Comparison of ENCODE assay signal across 23 mouse cellular contexts in the genomic region with DNA sequence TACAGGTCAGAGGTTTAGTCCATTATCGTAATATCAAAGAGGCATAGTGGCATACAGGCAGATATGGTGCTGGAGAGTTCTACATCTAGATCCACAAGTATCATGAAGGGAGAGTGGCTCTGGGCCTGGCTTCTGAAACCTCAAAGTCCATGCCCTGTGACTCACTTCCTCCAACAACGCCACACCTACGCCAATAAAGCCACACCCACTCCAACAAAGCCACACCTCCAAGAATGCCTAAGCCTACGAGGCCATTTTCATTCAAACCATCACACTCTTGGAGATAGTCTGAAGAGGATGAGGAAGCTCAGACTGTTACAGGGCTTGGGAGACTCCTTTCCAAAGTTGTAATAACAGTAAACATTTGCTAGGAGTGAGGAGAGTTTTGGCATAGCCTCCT.
DNase-seq lines count a peak whose midpoint lies in the region; ATAC-seq and TF ChIP-seq lines count a peak whose summit lies in the region.
"Had no signal": no experiment of that assay in that cellular context is flagged by ENCODE, and none has a peak within 500 bp of the region (broad histone marks: within the 10 kb centered on the region; RNA-seq: fewer than 3 reads in every experiment).

No protein-coding gene starts in this region.

- no peak overlapping the region for H3K27ac ChIP-seq in midbrain, embryonic 11.5 days (ENCODE audit: low read depth, low read length)
- H3K27ac ChIP-seq in midbrain, embryonic 15.5 days: no peak overlapping the region
- no peak overlapping the region for H3K27ac ChIP-seq in MEL (ENCODE audit: control insufficient read depth, low read depth, low read length)
- no peak overlapping the region for H3K27ac ChIP-seq in forebrain, embryonic 14.5 days (ENCODE audit: low read depth, low read length)
- H3K27ac ChIP-seq: embryonic facial prominence, embryonic 13.5 days; forebrain, embryonic 13.5 days; heart, embryonic 15.5 days; hindbrain, embryonic 13.5 days; hindbrain, postnatal 0 days; intestine, embryonic 15.5 days had no signal

- TF ChIP-seq EP300 in MEL (IDR thresholded peaks at IDR 0.05; ENCODE audit: low read depth in 1 of 2, low read length in 2 of 2): no peak

- peak; percentile 49 for DNase-seq in midbrain, embryonic 11.5 days (ENCODE audit: low spot score, missing footprints)
- DNase-seq in MEL (ENCODE audit: low read depth, low spot score) (peak; percentile 28), liver (no peak)
- DNase-seq in forebrain, embryonic 14.5 days (ENCODE audit: low spot score): no peak
- no peak for DNase-seq in embryo, embryonic 11 days
- DNase-seq: adrenal gland, postnatal 14 days; cerebellum, adult 11-12 months; cerebellum, adult 9-10 months; cerebellum, postnatal 25 days; gastrocnemius, postnatal 36 days; heart, adult 18-20 months; heart, postnatal 14 days had no signal

- H3K4me2 ChIP-seq in midbrain, embryonic 11.5 days: no peak overlapping the region
- no peak overlapping the region for H3K4me2 ChIP-seq in midbrain, embryonic 15.5 days
- H3K4me2 ChIP-seq in forebrain, embryonic 14.5 days (ENCODE audit: low read length): no peak overlapping the region
- H3K4me2 ChIP-seq: embryonic facial prominence, embryonic 13.5 days; forebrain, embryonic 13.5 days; heart, embryonic 11.5 days; heart, embryonic 15.5 days; hindbrain, embryonic 13.5 days; intestine, embryonic 15.5 days had no signal

- no peak for TF ChIP-seq POLR2A in MEL (IDR thresholded peaks at IDR 0.05; ENCODE audit: control insufficient read depth in 1 of 2, insufficient read depth in 1 of 2, low read depth in 1 of 2, low read length in 2 of 2, poor library complexity in 1 of 2)

- WGBS in midbrain, embryonic 11.5 days: 90% methylated on average over 4 of the region's 4 CpGs
- WGBS in midbrain, embryonic 15.5 days: 89% methylated on average over 4 of the region's 4 CpGs
- WGBS in forebrain, embryonic 14.5 days: 85% methylated on average over 4 of the region's 4 CpGs

- no peak for ATAC-seq in midbrain, embryonic 11.5 days (ENCODE audit: low FRiP score)
- no peak for ATAC-seq in midbrain, embryonic 15.5 days (replicated peaks)
- ATAC-seq in megakaryocyte, adult 5-6 weeks (ENCODE audit: poor library complexity, severe bottlenecking): peak; percentile 45
- ATAC-seq in forebrain, embryonic 14.5 days: no peak
- ATAC-seq: activated CD4-positive, CD25-positive, alpha-beta regulatory T cell, adult 4 months; CD4-positive, CD25-positive, alpha-beta regulatory T cell, adult 4 months; forebrain, embryonic 13.5 days; hindbrain, postnatal 0 days; intestine, embryonic 15.5 days had no signal

- H3K27me3 ChIP-seq in midbrain, embryonic 11.5 days (ENCODE audit: control insufficient read depth, insufficient read depth, low read length): no peaks in the 10 kb centered on the region
- no peaks in the 10 kb centered on the region for H3K27me3 ChIP-seq in midbrain, embryonic 15.5 days (replicated peaks)
- H3K27me3 ChIP-seq in MEL (ENCODE audit: control insufficient read depth in 1 of 2, insufficient read depth in 2 of 2, low read length in 2 of 2): no peaks in the 10 kb centered on the region
- no peaks in the 10 kb centered on the region for H3K27me3 ChIP-seq in forebrain, embryonic 14.5 days (replicated peaks; ENCODE audit: control insufficient read depth, insufficient read depth, low read length)
- H3K27me3 ChIP-seq: embryonic facial prominence, embryonic 13.5 days; forebrain, embryonic 13.5 days; heart, embryonic 15.5 days; hindbrain, embryonic 13.5 days; intestine, embryonic 15.5 days had no signal

- no peak for TF ChIP-seq RAD21 in MEL (IDR thresholded peaks at IDR 0.05; ENCODE audit: low read depth, low read length)

- no peak overlapping the region for H3K4me3 ChIP-seq in midbrain, embryonic 11.5 days (ENCODE audit: low read depth, low read length)
- H3K4me3 ChIP-seq in midbrain, embryonic 15.5 days: no peak overlapping the region
- H3K4me3 ChIP-seq in MEL (ENCODE audit: control insufficient read depth in 1 of 2, insufficient read depth in 1 of 2, low read depth in 2 of 2, low read length in 2 of 2): no peak overlapping the region
- H3K4me3 ChIP-seq in forebrain, embryonic 14.5 days (ENCODE audit: low read depth, low read length): no peak overlapping the region
- H3K4me3 ChIP-seq: embryonic facial prominence, embryonic 13.5 days; forebrain, embryonic 13.5 days; heart, embryonic 15.5 days; hindbrain, embryonic 13.5 days; intestine, embryonic 15.5 days had no signal

- no peak for TF ChIP-seq CTCF in MEL (IDR thresholded peaks at IDR 0.05 in 2 of 3, conservative IDR thresholded peaks at IDR 0.05 in 1 of 3; ENCODE audit: control insufficient read depth in 1 of 3, insufficient read depth in 1 of 3, low read depth in 2 of 3, low read length in 3 of 3, poor library complexity in 1 of 3, severe bottlenecking in 1 of 3)

- no peaks in the 10 kb centered on the region for H3K4me1 ChIP-seq in midbrain, embryonic 11.5 days (ENCODE audit: control insufficient read depth, insufficient read depth, low read length)
- no peaks in the 10 kb centered on the region for H3K4me1 ChIP-seq in midbrain, embryonic 15.5 days
- H3K4me1 ChIP-seq in MEL (ENCODE audit: control insufficient read depth in 1 of 2, insufficient read depth in 2 of 2, low read length in 2 of 2): peaks cover 0 to 7% of the 10 kb centered on the region in 2 experiments; a peak in 1 of 4 replicates
- H3K4me1 ChIP-seq in forebrain, embryonic 14.5 days (ENCODE audit: control insufficient read depth, insufficient read depth, low read length): no peaks in the 10 kb centered on the region
- H3K4me1 ChIP-seq: forebrain, embryonic 13.5 days; hindbrain, embryonic 13.5 days; intestine, embryonic 15.5 days had no signal

- H3K9me3 ChIP-seq in midbrain, embryonic 11.5 days (ENCODE audit: control insufficient read depth, low read length): no peaks in the 10 kb centered on the region
- H3K9me3 ChIP-seq in midbrain, embryonic 15.5 days: no peaks in the 10 kb centered on the region
- no peaks in the 10 kb centered on the region for H3K9me3 ChIP-seq in MEL (replicated peaks; ENCODE audit: insufficient read depth, low read length)
- no peaks in the 10 kb centered on the region for H3K9me3 ChIP-seq in forebrain, embryonic 14.5 days (replicated peaks; ENCODE audit: control insufficient read depth, low read length)
- H3K9me3 ChIP-seq: embryonic facial prominence, embryonic 13.5 days; forebrain, embryonic 13.5 days; heart, embryonic 15.5 days; intestine, embryonic 15.5 days had no signal

- H3K79me2 ChIP-seq in MEL (ENCODE audit: control insufficient read depth, insufficient read depth, low read length, poor library complexity): no peaks in the 10 kb centered on the region

- H3K36me3 ChIP-seq in midbrain, embryonic 11.5 days (ENCODE audit: control insufficient read depth, insufficient read depth, low read length): no peaks in the 10 kb centered on the region
- H3K36me3 ChIP-seq in midbrain, embryonic 15.5 days (replicated peaks): no peaks in the 10 kb centered on the region
- peaks cover 0 to 2% of the 10 kb centered on the region in 2 experiments; a peak in 1 of 4 replicates for H3K36me3 ChIP-seq in MEL (ENCODE audit: control insufficient read depth in 1 of 2, insufficient read depth in 2 of 2, low read length in 2 of 2)
- no peaks in the 10 kb centered on the region for H3K36me3 ChIP-seq in forebrain, embryonic 14.5 days (ENCODE audit: control insufficient read depth, insufficient read depth, low read length)
- H3K36me3 ChIP-seq: embryonic facial prominence, embryonic 13.5 days; heart, embryonic 15.5 days; hindbrain, embryonic 13.5 days; intestine, embryonic 15.5 days had no signal

- H3K9ac ChIP-seq in midbrain, embryonic 11.5 days (ENCODE audit: low read length): no peak overlapping the region
- H3K9ac ChIP-seq in midbrain, embryonic 15.5 days: no peak overlapping the region
- no peak overlapping the region for H3K9ac ChIP-seq in MEL (ENCODE audit: control insufficient read depth, low read depth, low read length, poor library complexity, severe bottlenecking)
- H3K9ac ChIP-seq in forebrain, embryonic 14.5 days (ENCODE audit: low read length): no peak overlapping the region
- H3K9ac ChIP-seq: embryonic facial prominence, embryonic 13.5 days; forebrain, embryonic 13.5 days; heart, embryonic 15.5 days; hindbrain, embryonic 13.5 days; intestine, embryonic 15.5 days had no signal

TF ChIP-seq in MEL, 35 proteins besides CTCF, POLR2A, EP300 and RAD21:
- TF ChIP-seq SIN3A (IDR thresholded peaks at IDR 0.05; ENCODE audit: low read length) (no peak), MAFK (IDR thresholded peaks at IDR 0.05; ENCODE audit: borderline replicate concordance, low read depth, low read length) (no peak), ZKSCAN1 (IDR thresholded peaks at IDR 0.05; ENCODE audit: low read depth, low read length) (no peak), UBTF (IDR thresholded peaks at IDR 0.05; ENCODE audit: borderline replicate concordance, insufficient read depth, low read depth, low read length) (no peak), HCFC1 (IDR thresholded peaks at IDR 0.05; ENCODE audit: low read depth, low read length) (no peak), MYB (IDR thresholded peaks at IDR 0.05; ENCODE audit: low read depth, low read length) (no peak), POLR2AphosphoS2 (IDR thresholded peaks at IDR 0.05; ENCODE audit: low read length) (no peak), USF1 (IDR thresholded peaks at IDR 0.05; ENCODE audit: low read depth, low read length) (no peak), MEF2A (IDR thresholded peaks at IDR 0.05; ENCODE audit: extremely low read depth, insufficient replicate concordance, low read depth, low read length, poor library complexity, severe bottlenecking) (no peak), MXI1 (IDR thresholded peaks at IDR 0.05; ENCODE audit: low read depth, low read length) (no peak), JUND (IDR thresholded peaks at IDR 0.05; ENCODE audit: low read depth, low read length) (no peak), ZMIZ1 (IDR thresholded peaks at IDR 0.05; ENCODE audit: low read depth, low read length) (no peak), TBP (IDR thresholded peaks at IDR 0.05; ENCODE audit: low read depth, low read length) (no peak), MAX (IDR thresholded peaks at IDR 0.05; ENCODE audit: low read length) (no peak), SMC3 (IDR thresholded peaks at IDR 0.05; ENCODE audit: low read depth, low read length) (no peak), ETS1 (IDR thresholded peaks at IDR 0.05; ENCODE audit: low read depth, low read length) (no peak), NELFE (IDR thresholded peaks at IDR 0.05; ENCODE audit: low read depth, low read length) (no peak), GATA1 (IDR thresholded peaks at IDR 0.05; ENCODE audit: low read depth, low read length) (no peak), RCOR1 (IDR thresholded peaks at IDR 0.05; ENCODE audit: low read depth, low read length) (no peak), ZC3H11A (IDR thresholded peaks at IDR 0.05; ENCODE audit: low read depth, low read length) (no peak)
TF ChIP-seq in MEL: peak in this region for 0.

Comparison
In these comparisons a context has a peak if more than half of its experiments do, and no peak if none do; other contexts are left out.
1. DNase-seq: peak in midbrain, embryonic 11.5 days (single experiment) and MEL (single experiment); none in forebrain, embryonic 14.5 days (single experiment), liver (single experiment) and embryo, embryonic 11 days (single experiment).